Mouse (Mus musculus) cerebellum, adult 11 months (tissue): ENCODE results near the gene Man2a1.

Experiments used
- DNase-seq: peaks from one replicate; pipeline ENCODE4 v3.0.0; 2022

Gene Man2a1

DNA sequence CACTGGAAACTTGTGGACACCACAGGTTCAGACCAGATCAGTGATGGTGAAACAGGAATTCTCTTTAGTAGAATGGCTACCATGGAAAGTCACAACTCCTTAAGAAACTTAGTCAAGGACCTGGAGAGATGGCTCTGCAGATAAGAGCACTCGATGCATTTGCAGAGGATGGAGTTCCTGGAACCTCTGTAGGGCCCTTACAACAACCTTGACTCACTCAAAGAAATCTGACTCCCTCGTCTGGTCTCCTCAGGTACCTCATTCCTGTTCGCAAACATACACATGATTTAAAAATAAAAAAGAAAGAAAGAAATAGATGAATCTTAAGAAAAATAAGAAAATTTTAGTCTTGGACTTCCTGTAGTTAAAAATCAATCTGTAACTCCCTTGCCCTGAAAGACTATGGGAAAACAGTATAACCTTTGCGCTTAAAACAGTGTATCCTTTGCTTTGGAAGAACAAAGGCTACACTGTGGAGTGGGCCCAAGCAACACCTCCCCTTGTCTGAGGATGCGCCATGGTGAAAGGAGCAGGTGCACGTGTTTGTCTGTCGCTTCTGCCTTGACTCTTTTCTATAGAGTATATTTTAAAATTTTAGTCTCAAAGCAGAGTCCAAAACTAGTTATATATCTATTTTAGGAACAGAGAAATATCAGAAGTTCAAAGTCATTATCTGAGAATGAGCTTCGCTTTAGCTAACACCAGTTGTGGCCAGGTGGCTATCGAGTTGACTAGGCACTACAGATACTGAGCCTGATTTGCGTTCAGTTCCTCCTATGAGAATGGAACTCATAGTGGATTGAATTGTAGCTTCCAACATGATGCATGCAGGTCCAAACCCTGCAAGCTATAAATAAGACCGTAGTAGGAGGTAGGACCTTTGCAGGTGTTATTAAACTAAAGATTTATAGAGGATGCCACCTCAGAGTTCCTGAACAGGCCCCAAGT lies 163.9 kb downstream of the Man2a1 start:
- no peak for DNase-seq

DNA sequence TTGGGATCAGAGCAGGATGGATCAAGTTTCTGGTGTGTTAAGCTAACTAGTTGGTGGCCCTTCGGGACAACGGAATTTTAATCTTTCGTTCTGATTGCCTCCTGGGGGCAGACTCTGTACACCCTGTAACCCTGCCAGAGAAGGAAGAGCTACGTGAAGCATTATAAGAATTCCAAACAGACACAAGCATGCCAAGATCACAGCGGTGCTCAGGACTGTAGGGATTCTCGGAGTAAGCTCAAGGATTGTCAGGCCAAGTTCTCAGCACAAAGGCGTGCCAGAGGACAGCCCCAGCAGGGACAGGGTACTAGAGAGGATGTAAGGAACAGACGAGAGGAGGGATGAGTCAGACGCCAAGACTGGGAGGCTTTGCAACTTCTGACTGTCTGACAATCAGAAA lies 164.8 kb downstream of the Man2a1 start:
- DNase-seq, result no peak

DNA sequence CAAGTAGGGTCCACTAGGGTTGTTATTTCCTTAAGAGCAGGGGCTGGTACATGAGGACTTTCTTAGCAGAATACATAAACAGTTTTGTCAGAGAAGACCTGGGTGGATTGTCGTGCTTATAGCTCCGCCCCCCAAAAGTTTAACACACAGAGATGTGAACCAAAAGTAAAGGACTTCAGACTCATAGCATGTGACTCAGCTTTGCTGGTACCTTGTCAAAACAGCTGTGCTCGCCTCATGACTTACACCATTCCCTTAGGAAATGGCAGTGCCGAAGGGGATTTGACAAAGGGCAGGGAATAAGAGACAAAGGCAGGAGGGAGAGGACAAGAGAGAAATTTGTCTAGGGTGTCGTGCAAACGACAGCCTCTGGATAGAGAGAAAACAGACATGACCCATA lies 166.0 kb downstream of the Man2a1 start:
- DNase-seq, result no peak

DNA sequence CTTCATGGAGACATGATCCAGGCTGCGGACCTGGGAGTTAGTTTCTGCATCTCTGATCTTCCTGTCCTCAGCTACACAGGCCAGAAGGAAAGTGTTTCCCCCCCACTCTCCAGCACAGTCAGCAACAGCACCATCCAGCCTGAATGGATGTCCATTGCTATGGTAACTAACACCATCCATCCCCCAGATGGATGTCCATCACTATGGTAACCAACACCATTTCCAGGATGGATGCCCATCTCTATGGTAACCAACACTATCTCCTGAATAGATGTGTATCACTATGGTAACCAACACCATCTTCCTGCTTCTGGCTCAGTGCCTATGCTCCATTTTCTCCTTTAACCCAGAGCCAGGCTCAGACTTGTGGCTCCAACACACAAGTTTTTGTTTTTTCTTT lies 169.7 kb downstream of the Man2a1 start:
- DNase-seq, result no peak

DNA sequence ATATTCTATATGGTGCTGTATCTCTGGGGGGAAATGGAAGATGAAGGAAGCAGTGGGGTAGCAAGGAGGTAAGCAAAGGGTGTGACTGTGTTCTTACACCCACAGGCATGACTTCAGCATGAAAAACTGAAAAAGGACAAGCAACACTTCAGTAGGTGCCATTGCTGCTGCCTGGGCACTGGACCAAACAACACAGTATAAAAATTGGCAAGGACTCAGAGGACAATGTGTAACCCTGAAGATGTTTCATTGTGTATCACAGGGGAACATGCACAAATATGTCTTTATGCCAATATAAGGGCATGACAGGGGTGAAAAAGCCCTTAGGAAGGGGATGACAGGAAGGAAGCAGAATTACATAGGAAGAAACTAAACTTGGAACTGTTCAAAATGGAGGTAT lies 172.1 kb downstream of the Man2a1 start:
- DNase-seq, result no peak

DNA sequence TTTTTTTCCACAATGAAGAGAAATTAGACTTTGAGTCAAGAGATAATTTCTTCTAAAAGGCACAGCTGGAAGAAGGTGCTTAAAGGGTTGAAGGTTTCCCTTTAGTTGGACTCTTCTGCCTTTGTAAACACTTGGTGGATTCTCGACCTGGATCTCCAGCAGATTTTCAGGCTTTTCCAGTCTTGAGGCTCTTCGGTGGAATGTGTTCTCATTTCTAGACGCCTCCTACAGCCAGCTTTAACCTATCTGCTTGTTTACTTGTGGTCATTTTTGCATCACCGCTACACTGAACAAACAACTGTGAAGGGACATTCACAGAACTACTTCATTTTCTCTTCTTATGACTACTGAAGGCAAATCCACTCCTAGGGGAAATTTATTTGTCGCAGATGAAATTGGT lies 173.7 kb downstream of the Man2a1 start:
- DNase-seq, result no peak

DNA sequence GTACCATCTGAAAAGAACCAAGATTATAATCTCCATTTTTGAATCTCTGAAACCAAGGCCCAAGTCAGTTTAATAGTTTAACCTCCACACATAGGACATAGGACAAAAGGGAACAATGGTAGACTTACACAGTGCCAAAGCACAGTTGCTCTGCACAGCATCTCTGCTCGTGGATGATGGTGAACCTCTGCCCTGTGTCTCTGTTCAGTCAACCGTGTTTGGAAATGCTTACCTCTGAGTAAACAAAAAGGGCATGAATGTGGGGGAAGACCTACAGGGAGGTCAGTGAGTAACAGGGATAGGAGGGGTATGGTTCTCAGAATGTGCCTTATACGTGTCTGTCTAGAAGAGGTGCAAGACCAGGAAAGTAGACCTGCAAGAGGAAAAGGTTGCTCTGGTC lies 177.8 kb downstream of the Man2a1 start:
- no peak for DNase-seq

DNA sequence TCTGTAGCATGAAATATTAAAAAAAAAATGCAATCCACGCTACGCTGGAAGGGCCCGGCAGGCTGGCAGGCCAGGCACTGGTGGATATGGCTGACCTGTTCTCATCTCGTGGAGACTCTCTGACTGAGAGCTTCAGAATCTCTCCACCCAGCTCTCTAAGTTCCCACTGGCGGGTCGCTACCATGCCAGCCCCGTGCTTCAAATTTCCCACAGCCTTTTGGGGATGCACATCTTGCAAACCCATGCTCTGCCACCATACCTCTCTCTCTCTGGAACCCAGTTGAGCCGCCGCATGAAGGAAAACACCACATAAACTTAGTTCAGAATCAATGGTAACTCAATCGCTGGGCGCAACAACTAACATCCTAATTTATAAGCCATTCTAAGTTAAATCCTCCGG lies 178.2 kb downstream of the Man2a1 start:
- no peak for DNase-seq

DNA sequence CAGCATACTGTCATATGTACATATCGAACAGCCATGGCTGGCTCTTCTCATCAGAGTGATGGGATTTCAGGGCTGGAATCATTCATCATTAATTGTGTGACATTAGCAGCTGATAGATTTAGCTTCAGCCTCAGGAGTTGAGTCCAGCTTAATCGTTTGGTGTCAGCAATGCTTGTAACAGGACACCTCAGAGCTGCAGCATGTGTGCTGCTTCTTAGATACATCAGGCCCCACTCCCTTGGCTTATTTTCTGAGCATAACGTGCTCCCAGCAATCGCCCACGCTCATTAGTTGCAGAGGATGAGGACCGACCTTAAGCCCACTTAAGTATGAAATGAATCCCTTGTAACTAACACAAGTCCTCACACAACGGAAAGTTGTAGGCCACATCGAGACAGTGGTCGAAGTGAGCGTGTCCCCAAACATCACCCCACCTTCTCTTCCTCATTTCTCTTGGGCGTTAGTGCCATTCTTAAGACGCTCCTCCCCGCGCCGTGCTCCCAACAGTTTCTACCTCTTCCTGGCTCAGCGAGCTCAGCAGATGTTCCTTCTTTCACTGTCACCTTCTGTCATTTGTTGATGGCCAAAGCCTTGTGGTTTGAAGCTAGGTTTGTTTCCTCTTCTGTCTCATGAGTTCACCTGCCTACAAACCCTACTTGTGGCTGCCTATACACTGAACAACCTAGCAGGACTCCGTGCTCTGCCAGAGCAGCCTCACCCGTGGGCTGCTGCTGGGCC lies 180.4 kb downstream of the Man2a1 start:
- no peak for DNase-seq

DNA sequence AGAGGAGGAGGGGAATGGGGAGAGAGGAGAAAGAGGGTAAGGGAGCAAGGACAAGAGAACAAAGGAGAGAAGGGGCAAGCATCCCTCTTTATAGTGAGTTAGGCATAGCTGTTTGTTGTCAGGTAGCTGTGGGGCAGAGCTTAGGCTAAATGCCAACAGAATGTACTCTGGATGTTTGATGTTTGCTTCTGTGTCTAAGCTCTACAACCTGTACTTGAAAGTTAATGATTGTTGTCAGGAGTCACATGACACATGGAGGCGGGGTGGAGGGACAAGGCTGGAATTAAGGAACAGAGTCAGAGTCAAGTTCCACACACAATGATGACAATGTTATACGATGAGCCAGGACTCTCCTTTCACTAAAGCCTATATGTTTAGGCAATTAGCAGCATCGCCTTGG lies 181.8 kb downstream of the Man2a1 start:
- no peak for DNase-seq

DNA sequence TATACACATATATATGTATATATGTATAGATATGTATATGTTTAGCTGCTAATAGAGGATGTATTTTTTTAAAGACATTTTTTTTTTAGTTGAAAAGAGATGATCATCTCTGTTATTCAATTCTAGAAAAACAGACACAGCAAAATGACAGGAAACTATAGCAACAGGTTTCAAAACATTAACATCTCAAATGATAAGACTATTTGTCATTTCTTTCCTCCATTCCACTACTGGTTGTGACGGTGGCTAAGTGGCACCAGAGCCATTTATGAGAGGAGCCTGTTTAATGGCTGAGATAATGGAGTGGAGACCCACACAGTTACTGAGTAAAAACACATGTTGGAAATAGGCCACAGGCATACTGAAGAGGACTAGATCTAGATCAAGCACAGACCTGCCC lies 185.4 kb downstream of the Man2a1 start:
- DNase-seq, result no peak

DNA sequence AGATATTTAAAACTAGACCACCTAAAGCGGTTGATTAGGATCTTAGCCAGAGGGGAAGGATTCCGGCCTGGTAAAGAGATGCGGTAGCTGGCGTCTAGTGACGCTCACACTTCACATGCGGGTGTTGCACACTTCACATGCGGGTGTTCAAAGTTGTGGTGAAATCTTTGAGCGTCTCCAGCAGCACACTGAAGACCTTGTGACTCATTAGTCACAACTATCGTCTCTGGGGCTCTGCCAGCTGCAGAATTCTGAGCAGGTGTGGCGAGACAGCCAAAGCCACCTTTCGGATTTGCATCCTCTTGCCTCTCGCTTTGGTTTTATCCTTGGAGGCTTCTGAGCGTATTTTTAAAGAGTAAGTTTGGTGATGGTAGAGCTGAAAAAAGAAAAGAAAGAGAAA lies 187.8 kb downstream of the Man2a1 start:
- DNase-seq, result no peak

DNA sequence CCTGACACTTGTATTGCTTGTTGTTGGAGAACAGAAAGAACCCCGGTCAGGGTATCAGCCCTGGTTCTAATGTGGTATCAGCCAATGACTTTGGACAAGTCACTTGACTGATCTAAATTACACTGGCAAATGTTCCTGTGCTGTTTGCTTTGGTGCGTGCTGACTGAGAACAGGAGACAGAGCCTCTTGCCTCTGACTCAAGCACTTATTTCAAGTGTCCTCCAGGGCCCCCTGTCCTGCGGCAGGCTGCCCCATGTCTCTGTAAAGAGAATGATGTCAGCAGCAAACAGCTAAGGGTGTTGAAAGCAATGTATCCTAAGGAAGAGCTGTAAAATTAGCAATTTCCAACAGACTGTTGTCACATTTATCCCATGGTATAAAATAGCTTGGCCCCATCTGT lies 188.6 kb downstream of the Man2a1 start:
- DNase-seq, result no peak

DNA sequence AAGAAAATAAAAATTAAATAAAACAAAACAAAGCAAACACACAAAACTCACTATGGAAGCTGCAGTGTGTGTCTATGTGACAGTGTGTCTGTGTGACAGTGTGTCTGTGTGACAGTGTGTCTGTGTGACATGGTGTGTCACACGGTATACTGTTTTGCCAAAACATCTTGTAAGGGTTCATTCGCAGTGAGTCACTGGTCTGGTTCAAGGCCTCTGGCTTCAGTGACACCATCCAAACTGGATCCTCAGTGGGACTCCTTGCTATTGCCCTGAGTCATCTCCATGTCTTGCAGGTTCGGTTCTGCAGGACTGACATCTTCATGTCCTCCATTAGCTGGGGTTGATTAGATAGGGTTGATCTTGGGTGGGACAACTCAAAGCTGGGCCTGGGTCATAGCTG lies 191.5 kb downstream of the Man2a1 start:
- no peak for DNase-seq

DNA sequence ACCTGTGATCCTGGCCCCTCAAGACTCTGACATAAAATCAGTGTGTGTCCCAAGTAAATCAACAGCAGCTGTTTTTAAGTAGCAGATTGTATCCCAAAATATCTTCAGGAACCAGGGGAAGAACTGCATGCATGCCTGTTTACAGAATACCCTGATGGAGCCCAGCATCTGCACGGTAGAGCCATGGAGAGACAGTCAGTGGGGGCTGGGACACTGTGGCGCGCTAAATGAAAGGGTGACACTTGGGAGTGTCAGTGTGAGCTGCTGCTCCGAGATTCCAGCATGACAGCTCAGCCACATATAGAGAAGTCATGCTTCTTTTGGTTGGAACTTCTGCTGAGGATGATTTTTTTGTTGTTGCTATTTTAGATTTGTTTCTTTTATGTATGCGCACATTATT lies 192.1 kb downstream of the Man2a1 start:
- no peak for DNase-seq

DNA sequence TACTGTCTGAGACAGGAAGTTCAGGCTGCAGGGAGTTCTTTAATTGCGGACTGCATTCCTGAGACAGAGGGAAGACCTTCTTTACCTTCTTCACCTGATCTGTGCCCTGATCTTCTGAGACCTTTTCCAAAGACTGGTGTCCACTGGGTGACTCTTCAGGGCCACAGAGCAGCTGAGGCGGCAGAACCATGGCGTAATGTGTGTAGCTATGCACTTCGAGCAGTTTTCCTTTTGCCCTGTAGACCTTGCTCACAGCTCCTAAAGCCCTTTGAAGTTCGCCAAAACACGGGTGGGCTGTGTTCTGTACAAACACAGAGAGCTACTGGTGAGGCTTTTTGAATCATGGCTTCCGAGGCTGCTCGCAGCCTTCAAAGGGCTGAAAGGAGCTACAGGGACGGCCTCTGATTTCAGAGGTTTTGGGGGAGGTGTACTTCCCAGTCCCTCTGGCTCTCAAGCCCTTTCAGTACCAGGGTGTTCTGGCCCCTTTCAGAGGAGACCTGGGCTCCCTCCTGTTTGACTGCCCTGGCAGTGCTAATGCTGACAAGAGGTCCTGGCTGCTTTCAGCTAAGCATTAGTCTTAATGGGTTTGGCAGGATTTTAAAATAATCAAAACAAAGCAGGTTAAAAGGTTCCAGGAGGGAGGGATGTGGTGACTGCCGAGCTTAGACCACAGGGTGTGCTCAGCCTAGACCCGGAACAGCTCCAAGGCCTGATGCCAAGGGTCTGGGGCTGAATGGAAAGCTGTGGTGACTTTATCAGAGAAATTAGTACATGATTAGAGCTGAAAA lies 201.8 kb downstream of the Man2a1 start:
- no peak for DNase-seq

DNA sequence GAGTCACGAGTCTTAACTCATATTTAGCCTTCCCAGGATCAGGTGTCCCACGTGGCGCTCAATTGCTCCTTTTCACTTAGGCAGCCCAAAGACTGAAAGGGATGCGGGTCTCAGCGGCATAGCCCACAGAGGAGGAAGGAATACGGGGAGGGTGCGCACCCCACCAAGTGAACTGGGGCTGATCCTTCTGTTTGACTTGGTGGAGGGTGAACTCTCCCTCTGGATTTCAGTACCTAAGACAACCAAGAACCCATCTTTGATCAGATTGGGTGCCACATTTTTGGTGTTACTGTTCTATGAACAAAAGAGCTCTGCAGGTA lies 202.4 kb downstream of the Man2a1 start:
- no peak for DNase-seq
